Mouse (Mus musculus) brown adipose tissue, adult 24 weeks (tissue): ENCODE measurements around the gene Nudt1. TPM values are rescaled to one million over a fixed set of nuclear protein-coding genes. Genes with fewer than 3 reads are reported as not detected.

Source experiments
- H3K27ac ChIP-seq: fragments of 200-500 bp; replicated peaks from 2 replicates; pipeline ENCODE4 v1.5.1; 2012; ENCODE audit warnings: low read depth, mild to moderate bottlenecking, low read length
- H3K4me1 ChIP-seq: fragments of 200-500 bp; 2 replicates; pipeline ENCODE4 v1.6.1; 2012; ENCODE audit warnings: low read length, mixed read lengths; ENCODE audit not compliant: control insufficient read depth, insufficient read depth, insufficient read length
- H3K4me3 ChIP-seq: fragments of 200-500 bp; 2 replicates; pipeline ENCODE4 v1.5.1; 2012; ENCODE audit warnings: low read depth, mild to moderate bottlenecking, low read length, moderate library complexity; ENCODE audit not compliant: insufficient read depth
- polyA plus RNA-seq: library from polyadenylated mRNA; stranded (reverse); fragments of >200 nt; gene quantifications from 2 replicates; pipeline ENCODE4 v1.2.4, GENCODE M21; 2012; ENCODE audit not compliant: missing spikeins, insufficient read depth, insufficient read length

The Nudt1 gene
- polyA plus RNA-seq, 1 experiment = 18.6 TPM

- Histone ChIP-seq H3K27ac (no peak overlapping the region), H3K4me1 (peaks cover 6% of the 10 kb centered on the region)
Measured at GRCm38 (mm10) chr5:140384462-140384861, 63.0 kb downstream of the Nudt1 start.

GRCm38 (mm10) chr5:140387236-140387635 is 65.8 kb downstream of the Nudt1 start:
- Histone ChIP-seq H3K4me3 (peak overlapping the region; percentile 76), H3K27ac (no peak overlapping the region), H3K4me1 (peaks cover 4% of the 10 kb centered on the region; the same call in 1 of the 2 replicates)

More at GRCm38 (mm10) chr5:140384462-140384861, 63.0 kb downstream of the Nudt1 start:
- H3K4me3 ChIP-seq = no peak overlapping the region

Other genes starting within 250 kb of the Nudt1 start
- gene Mad1l1, start 104 bp upstream of the Nudt1 start, polyA plus RNA-seq = 2.7 and 4.9 TPM in 2 replicates
- gene Mrm2, start 10.2 kb downstream of the Nudt1 start, polyA plus RNA-seq = 12.9 and 15.8 TPM in 2 replicates
- 5.5 and 8.9 TPM in 2 replicates for gene Snx8, start 67.6 kb downstream of the Nudt1 start, polyA plus RNA-seq
- 75.9 and 78.3 TPM in 2 replicates for gene Eif3b, start 97.7 kb downstream of the Nudt1 start, polyA plus RNA-seq
- gene Gm4869, start 124.0 kb downstream of the Nudt1 start, polyA plus RNA-seq = not detected in 2 replicates
- 11.4 and 23.1 TPM in 2 replicates for gene Chst12, start 183.9 kb downstream of the Nudt1 start, polyA plus RNA-seq
- not detected in 2 replicates for gene Grifin, start 243.4 kb downstream of the Nudt1 start, polyA plus RNA-seq